Mouse (Mus musculus): ENCODE data around the gene Arhgap17. TPM values are rescaled to one million over a fixed set of nuclear protein-coding genes. Genes with fewer than 3 reads are reported as not detected.

The Arhgap17 gene
- polyA plus RNA-seq, 1 experiment from 2014 or later, result 22.6 TPM

DNA sequence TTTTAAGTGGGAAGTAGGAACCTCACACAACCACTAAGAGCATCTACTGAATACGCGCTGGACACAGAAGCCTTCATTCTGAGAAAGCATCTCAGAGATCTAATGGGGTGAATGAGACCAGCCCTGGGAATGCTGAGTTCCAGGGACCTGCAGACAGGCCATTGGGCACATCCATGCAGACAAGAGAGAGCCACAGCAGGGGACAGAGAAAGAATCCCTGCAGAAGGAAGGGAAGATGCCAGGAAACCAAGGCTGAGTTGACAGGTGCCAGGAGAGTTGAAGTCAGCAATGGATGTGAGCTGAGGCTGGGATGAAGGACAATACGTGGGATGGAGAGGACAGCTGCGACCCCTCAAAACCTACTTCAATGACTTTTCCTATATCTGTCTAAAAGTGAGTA is 16.6 kb downstream of the Arhgap17 start:
- no peaks in the 10 kb centered on the region for H3K9me3 ChIP-seq
- no peaks in the 10 kb centered on the region for H3K36me3 ChIP-seq (replicated peaks)
- H3K27ac ChIP-seq, result no peak overlapping the region
- peaks cover 6% of the 10 kb centered on the region for H3K4me1 ChIP-seq
- no peak for ATAC-seq (ENCODE audit: low FRiP score)
- H3K9ac ChIP-seq, result no peak overlapping the region
- no peaks in the 10 kb centered on the region for H3K27me3 ChIP-seq
- H3K4me3 ChIP-seq (replicated peaks), result no peak overlapping the region
- no peak overlapping the region for H3K4me2 ChIP-seq
- 97% methylated on average over 4 of the region's 4 CpGs for WGBS

DNA sequence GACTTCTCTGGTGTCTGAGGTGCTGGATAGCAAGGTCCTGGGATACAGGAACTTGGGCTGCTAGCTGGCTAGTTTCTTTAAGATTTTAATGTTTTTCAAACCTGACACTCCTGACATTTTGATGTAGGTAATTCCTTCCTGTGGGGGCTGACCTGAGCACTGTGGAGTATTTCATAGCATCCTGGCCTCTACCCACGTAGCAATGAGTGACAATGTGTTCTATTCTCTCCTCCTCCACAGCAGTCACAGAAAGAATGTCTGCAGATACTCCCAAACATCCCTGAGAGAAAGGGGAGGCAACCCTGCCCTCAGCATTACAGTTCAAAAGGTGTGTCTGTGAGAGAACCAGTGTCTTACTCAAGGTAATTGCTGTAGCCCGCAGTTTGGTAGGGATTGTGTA is 19.5 kb downstream of the Arhgap17 start:
- no peak overlapping the region for H3K4me3 ChIP-seq (replicated peaks)
- no peak for ATAC-seq (ENCODE audit: low FRiP score)
- no peaks in the 10 kb centered on the region for H3K27me3 ChIP-seq
- WGBS, result 85% methylated on average over 2 of the region's 2 CpGs
- no peak overlapping the region for H3K4me2 ChIP-seq
- H3K9ac ChIP-seq, result no peak overlapping the region
- peaks cover 6% of the 10 kb centered on the region for H3K4me1 ChIP-seq
- no peak overlapping the region for H3K27ac ChIP-seq
- no peaks in the 10 kb centered on the region for H3K9me3 ChIP-seq
- no peaks in the 10 kb centered on the region for H3K36me3 ChIP-seq (replicated peaks)

- H3K4me2 ChIP-seq, result no peak overlapping the region
- no peaks in the 10 kb centered on the region for H3K27me3 ChIP-seq
- H3K36me3 ChIP-seq (replicated peaks), result no peaks in the 10 kb centered on the region
- peaks cover 6% of the 10 kb centered on the region for H3K4me1 ChIP-seq
- H3K27ac ChIP-seq, result no peak overlapping the region
- 74% methylated on average over 11 of the region's 11 CpGs for WGBS
- H3K9me3 ChIP-seq, result no peaks in the 10 kb centered on the region
- ATAC-seq (ENCODE audit: low FRiP score), result no peak
- H3K9ac ChIP-seq, result no peak overlapping the region
- no peak overlapping the region for H3K4me3 ChIP-seq (replicated peaks)
Measured at GRCm38 (mm10) chr7:123349813-123350212, 19.9 kb downstream of the Arhgap17 start.

GRCm38 (mm10) chr7:123346631-123347290 is 23.0 kb downstream of the Arhgap17 start:
- no peaks in the 10 kb centered on the region for H3K9me3 ChIP-seq
- no peaks in the 10 kb centered on the region for H3K27me3 ChIP-seq
- WGBS, result 91% methylated on average over 7 of the region's 7 CpGs
- no peak overlapping the region for H3K27ac ChIP-seq
- no peaks in the 10 kb centered on the region for H3K36me3 ChIP-seq (replicated peaks)
- no peak overlapping the region for H3K9ac ChIP-seq
- peaks cover 26% of the 10 kb centered on the region for H3K4me1 ChIP-seq
- H3K4me3 ChIP-seq (replicated peaks), result no peak overlapping the region
- ATAC-seq (ENCODE audit: low FRiP score), result no peak
- H3K4me2 ChIP-seq, result no peak overlapping the region

DNA sequence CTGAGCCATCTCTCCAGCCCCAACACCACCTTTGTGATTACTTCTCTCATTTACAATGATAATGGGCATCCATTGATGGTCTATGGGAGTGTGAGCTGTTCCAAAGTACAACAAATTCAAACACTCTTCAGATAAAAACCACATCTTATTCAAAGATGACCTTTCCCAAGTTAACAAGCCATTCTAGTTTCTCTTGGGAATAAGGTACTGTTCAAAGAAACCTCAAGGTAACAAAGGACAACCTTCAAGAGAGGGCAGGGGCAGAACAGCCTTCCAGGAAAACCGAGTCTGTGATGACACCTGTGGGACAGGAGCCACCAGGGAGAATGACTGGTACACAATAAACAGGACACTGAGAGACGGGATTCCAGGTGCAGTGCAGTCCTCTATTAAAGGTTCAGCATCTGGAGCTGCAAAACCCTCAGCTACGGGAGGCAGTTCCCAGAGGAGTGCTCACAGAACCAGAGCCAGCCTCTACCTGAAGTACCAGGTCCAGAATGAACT is 24.6 kb downstream of the Arhgap17 start:
- H3K4me2 ChIP-seq, result no peak overlapping the region
- H3K9ac ChIP-seq, result no peak overlapping the region
- peaks cover 37% of the 10 kb centered on the region for H3K4me1 ChIP-seq
- no peaks in the 10 kb centered on the region for H3K9me3 ChIP-seq
- no peaks in the 10 kb centered on the region for H3K36me3 ChIP-seq (replicated peaks)
- H3K27me3 ChIP-seq, result no peaks in the 10 kb centered on the region
- H3K27ac ChIP-seq, result no peak overlapping the region
- 82% methylated on average over 3 of the region's 3 CpGs for WGBS
- H3K4me3 ChIP-seq (replicated peaks), result no peak overlapping the region
- ATAC-seq (ENCODE audit: low FRiP score), result no peak

- Histone ChIP-seq H3K27me3 (no peaks in the 10 kb centered on the region), H3K9me3 (no peaks in the 10 kb centered on the region), H3K4me2 (no peak overlapping the region), H3K27ac (no peak overlapping the region), H3K4me1 (peaks cover 32% of the 10 kb centered on the region), H3K9ac (no peak overlapping the region), H3K36me3 (replicated peaks) (no peaks in the 10 kb centered on the region), H3K4me3 (replicated peaks) (no peak overlapping the region)
- ATAC-seq (ENCODE audit: low FRiP score), result no peak
- 89% methylated on average over 5 of the region's 5 CpGs for WGBS
Measured at GRCm38 (mm10) chr7:123344079-123344780, 25.5 kb downstream of the Arhgap17 start.

DNA sequence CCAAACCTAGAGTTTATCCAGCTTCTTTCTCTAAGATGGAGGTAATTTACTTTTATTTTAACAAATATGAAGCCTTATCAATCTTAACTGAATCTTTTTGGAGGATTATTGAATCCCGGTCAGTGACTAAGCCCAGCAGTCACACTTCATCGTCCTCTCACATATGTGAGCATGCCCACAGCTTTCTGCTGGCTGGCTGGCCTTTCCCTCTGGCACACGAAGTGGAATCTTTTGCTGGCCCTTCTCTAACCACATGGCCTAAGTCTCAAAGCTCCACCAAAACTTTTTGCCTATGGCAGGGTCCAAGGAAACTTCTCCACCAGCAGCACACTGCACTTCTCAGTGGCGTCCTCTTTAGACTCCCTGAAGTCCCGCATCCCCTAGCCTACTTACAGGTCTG is 27.8 kb downstream of the Arhgap17 start:
- no peak overlapping the region for H3K4me2 ChIP-seq
- no peak overlapping the region for H3K9ac ChIP-seq
- H3K27me3 ChIP-seq, result no peaks in the 10 kb centered on the region
- no peak overlapping the region for H3K27ac ChIP-seq
- H3K4me1 ChIP-seq, result peaks cover 32% of the 10 kb centered on the region
- no peak for ATAC-seq (ENCODE audit: low FRiP score)
- no peaks in the 10 kb centered on the region for H3K36me3 ChIP-seq (replicated peaks)
- H3K9me3 ChIP-seq, result no peaks in the 10 kb centered on the region
- 50% methylated on average over 5 of the region's 5 CpGs for WGBS
- no peak overlapping the region for H3K4me3 ChIP-seq (replicated peaks)

- no peak overlapping the region for H3K4me3 ChIP-seq (replicated peaks)
- peaks cover 28% of the 10 kb centered on the region for H3K4me1 ChIP-seq
- WGBS, result 60% methylated on average over 8 of the region's 8 CpGs
- no peak for ATAC-seq (ENCODE audit: low FRiP score)
- H3K27ac ChIP-seq, result no peak overlapping the region
- H3K36me3 ChIP-seq (replicated peaks), result no peaks in the 10 kb centered on the region
- no peak overlapping the region for H3K9ac ChIP-seq
- H3K9me3 ChIP-seq, result no peaks in the 10 kb centered on the region
- no peak overlapping the region for H3K4me2 ChIP-seq
- H3K27me3 ChIP-seq, result no peaks in the 10 kb centered on the region
Measured at GRCm38 (mm10) chr7:123338351-123338750, 31.4 kb downstream of the Arhgap17 start.

GRCm38 (mm10) chr7:123336322-123336721 is 33.4 kb downstream of the Arhgap17 start:
- no peaks in the 10 kb centered on the region for H3K36me3 ChIP-seq (replicated peaks)
- peaks cover 7% of the 10 kb centered on the region for H3K4me1 ChIP-seq
- no peak overlapping the region for H3K4me2 ChIP-seq
- H3K4me3 ChIP-seq (replicated peaks), result no peak overlapping the region
- no peaks in the 10 kb centered on the region for H3K9me3 ChIP-seq
- no peak overlapping the region for H3K9ac ChIP-seq
- H3K27ac ChIP-seq, result no peak overlapping the region
- WGBS, result 43% methylated on average over 1 of the region's 1 CpGs
- H3K27me3 ChIP-seq, result no peaks in the 10 kb centered on the region
- ATAC-seq (ENCODE audit: low FRiP score), result no peak

DNA sequence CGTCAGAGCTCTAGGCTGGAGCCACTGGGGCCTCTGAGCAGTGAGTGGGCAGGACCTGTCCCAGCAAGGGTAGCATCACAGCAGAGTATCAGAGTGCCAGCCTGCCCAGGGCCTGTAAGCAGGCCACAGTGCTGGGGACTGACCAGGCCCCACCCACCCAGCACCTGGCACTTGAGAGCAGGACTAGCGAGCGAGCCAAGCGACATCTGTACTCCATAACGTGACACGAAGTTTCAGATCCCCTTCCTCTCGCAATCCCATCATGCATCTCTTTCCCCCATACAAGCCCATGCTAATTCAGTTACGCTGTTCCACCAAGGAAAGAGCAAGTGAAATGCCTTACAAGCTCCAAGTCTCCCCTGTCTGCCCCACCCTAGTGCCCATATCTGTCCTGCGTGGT is 39.2 kb downstream of the Arhgap17 start:
- no peak overlapping the region for H3K4me2 ChIP-seq
- no peak overlapping the region for H3K9ac ChIP-seq
- ATAC-seq (ENCODE audit: low FRiP score), result no peak
- WGBS, result 87% methylated on average over 9 of the region's 9 CpGs
- 0 out of 2 replicates have a peak, but pooled peaks cover 2% of the 10 kb centered on the region for H3K4me1 ChIP-seq
- H3K27me3 ChIP-seq, result no peaks in the 10 kb centered on the region
- H3K27ac ChIP-seq, result no peak overlapping the region
- peaks cover 4% of the 10 kb centered on the region; the same call in 1 of the 2 replicates for H3K36me3 ChIP-seq (replicated peaks)
- H3K4me3 ChIP-seq (replicated peaks), result no peak overlapping the region
- no peaks in the 10 kb centered on the region for H3K9me3 ChIP-seq

DNA sequence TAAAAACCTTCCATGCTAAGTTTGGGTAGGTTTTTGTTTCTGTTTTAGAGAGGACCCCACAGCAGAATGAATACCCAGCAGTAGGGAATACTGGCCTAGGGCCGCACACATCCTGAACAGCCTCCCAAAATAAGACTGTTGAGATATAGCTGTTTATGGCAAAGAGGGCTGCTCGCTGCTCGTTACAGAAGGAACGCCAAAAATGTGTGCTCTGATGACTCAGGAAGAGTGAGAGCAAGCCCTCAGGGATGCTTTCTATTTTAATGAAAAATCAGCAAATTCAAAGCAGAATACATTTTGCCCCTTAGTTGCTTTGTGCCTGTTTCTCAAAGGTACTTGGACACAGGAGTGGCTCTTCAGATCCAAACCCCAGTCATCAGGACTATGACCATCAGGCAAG is 41.8 kb downstream of the Arhgap17 start:
- Histone ChIP-seq H3K9me3 (no peaks in the 10 kb centered on the region), H3K9ac (no peak overlapping the region), H3K27ac (no peak overlapping the region), H3K4me2 (no peak overlapping the region), H3K4me1 (0 out of 2 replicates have a peak, but pooled peaks cover 2% of the 10 kb centered on the region), H3K27me3 (no peaks in the 10 kb centered on the region), H3K36me3 (replicated peaks) (peaks cover 21% of the 10 kb centered on the region), H3K4me3 (replicated peaks) (no peak overlapping the region)
- WGBS, result 71% methylated on average over 4 of the region's 4 CpGs
- no peak for ATAC-seq (ENCODE audit: low FRiP score)

- ATAC-seq (ENCODE audit: low FRiP score), result no peak
- Histone ChIP-seq H3K4me2 (no peak overlapping the region), H3K36me3 (replicated peaks) (peaks cover 31% of the 10 kb centered on the region), H3K27me3 (no peaks in the 10 kb centered on the region), H3K27ac (no peak overlapping the region), H3K9ac (no peak overlapping the region), H3K4me1 (0 out of 2 replicates have a peak, but pooled peaks cover 2% of the 10 kb centered on the region), H3K4me3 (replicated peaks) (no peak overlapping the region), H3K9me3 (no peaks in the 10 kb centered on the region)
- WGBS, result 79% methylated on average over 4 of the region's 4 CpGs
Measured at GRCm38 (mm10) chr7:123326901-123327300, 42.8 kb downstream of the Arhgap17 start.

DNA sequence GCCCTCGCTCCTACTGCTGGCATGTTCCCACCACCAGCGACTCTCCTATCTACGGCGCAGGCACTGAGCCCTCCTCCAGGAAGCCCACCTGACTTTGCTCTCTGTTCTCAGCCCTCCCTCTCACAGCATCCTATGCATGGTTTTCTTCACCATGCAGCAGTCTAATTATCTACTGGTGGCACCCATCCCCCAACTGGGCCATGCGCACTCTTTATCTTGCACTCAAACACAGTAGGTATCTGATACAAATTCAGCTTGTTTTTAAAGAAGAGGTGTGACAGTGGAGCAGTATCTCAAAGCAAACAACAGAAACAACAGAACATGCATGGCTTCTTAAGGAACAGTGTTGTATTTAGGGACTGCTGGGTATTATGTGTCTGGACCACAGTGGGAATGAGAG is 43.7 kb downstream of the Arhgap17 start:
- peaks cover 39% of the 10 kb centered on the region for H3K36me3 ChIP-seq (replicated peaks)

More for the DNA sequence above, 43.7 kb downstream of the Arhgap17 start:
- no peaks in the 10 kb centered on the region for H3K9me3 ChIP-seq
- ATAC-seq (ENCODE audit: low FRiP score), result no peak
- no peak overlapping the region for H3K4me3 ChIP-seq (replicated peaks)
- WGBS, result 85% methylated on average over 5 of the region's 5 CpGs
- H3K27ac ChIP-seq, result no peak overlapping the region
- H3K4me2 ChIP-seq, result no peak overlapping the region
- H3K4me1 ChIP-seq, result 0 out of 2 replicates have a peak, but pooled peaks cover 2% of the 10 kb centered on the region
- H3K9ac ChIP-seq, result no peak overlapping the region
- H3K27me3 ChIP-seq, result no peaks in the 10 kb centered on the region

Measured in forebrain, embryonic 12.5 days (tissue).